ENCODE assay signal across 9 mouse cellular contexts in the genomic region with DNA sequence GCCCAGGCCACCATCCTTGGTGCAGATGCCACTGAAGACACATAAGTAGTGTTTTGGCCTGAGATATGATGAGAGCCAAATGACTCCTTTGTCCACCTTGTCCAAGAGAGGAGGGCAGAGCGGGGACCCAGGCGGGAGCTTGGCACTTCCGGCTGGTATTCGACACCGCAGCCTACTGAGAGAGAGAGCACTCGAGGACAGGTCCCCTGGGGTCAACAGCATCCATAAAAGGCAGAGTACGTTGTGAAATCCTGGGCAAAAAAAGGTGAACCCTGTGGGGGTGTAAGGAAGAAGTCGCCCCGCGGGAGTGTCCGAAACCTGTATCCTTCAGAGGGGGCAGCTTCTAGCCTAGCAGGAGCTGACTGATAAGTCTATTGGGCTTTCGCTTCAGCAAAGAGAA. TPM values are rescaled to one million over a fixed set of nuclear protein-coding genes. Genes with fewer than 3 reads are reported as not detected.
A peak's percentile ranks its signal among the peaks of the same experiment; 100 is the strongest.
DNase-seq lines count a peak whose midpoint lies in the region; ATAC-seq and TF ChIP-seq lines count a peak whose summit lies in the region.
"Had no signal": no experiment of that assay in that cellular context is flagged by ENCODE, and none has a peak within 500 bp of the region (broad histone marks: within the 10 kb centered on the region; RNA-seq: fewer than 3 reads in every experiment).

No protein-coding gene starts in this region.

- no peaks in the 10 kb centered on the region for H3K9me3 ChIP-seq in kidney, embryonic 16.5 days (ENCODE audit: low read length)
- no peaks in the 10 kb centered on the region for H3K9me3 ChIP-seq in embryonic facial prominence, embryonic 15.5 days (replicated peaks)
- no peaks in the 10 kb centered on the region for H3K9me3 ChIP-seq in intestine, embryonic 15.5 days
- no peaks in the 10 kb centered on the region for H3K9me3 ChIP-seq in midbrain, postnatal 0 days (ENCODE audit: low read length)

- H3K4me2 ChIP-seq in kidney, embryonic 16.5 days (replicated peaks; ENCODE audit: low read depth, low read length): peak overlapping the region; percentile 68
- peak overlapping the region; percentile 58 for H3K4me2 ChIP-seq in embryonic facial prominence, embryonic 15.5 days (replicated peaks)
- H3K4me2 ChIP-seq in intestine, embryonic 15.5 days (replicated peaks): peak overlapping the region; percentile 60
- H3K4me2 ChIP-seq in midbrain, postnatal 0 days (ENCODE audit: low read depth, low read length, poor library complexity, severe bottlenecking): peak overlapping the region; percentile 95

- H3K27ac ChIP-seq in kidney, embryonic 16.5 days (ENCODE audit: low read length): no peak overlapping the region
- no peak overlapping the region for H3K27ac ChIP-seq in embryonic facial prominence, embryonic 15.5 days (replicated peaks)
- no peak overlapping the region for H3K27ac ChIP-seq in intestine, embryonic 15.5 days
- 0 out of 2 replicates have a peak overlapping the region, but pooled peaks have one; percentile 38 for H3K27ac ChIP-seq in midbrain, postnatal 0 days (ENCODE audit: low read depth, low read length)

- TF ChIP-seq CTCF in midbrain, postnatal 0 days (IDR thresholded peaks at IDR 0.05): no peak

- peak overlapping the region; percentile 88 for H3K4me3 ChIP-seq in kidney, embryonic 16.5 days (ENCODE audit: low read length)
- peak overlapping the region; percentile 97 for H3K4me3 ChIP-seq in embryonic facial prominence, embryonic 15.5 days (replicated peaks)
- no peak overlapping the region for H3K4me3 ChIP-seq in intestine, embryonic 15.5 days (replicated peaks)
- peak overlapping the region; percentile 73 for H3K4me3 ChIP-seq in midbrain, postnatal 0 days (ENCODE audit: low read depth, low read length)

- 60% methylated on average over 12 of the region's 12 CpGs for WGBS in kidney, embryonic 16.5 days
- WGBS in embryonic facial prominence, embryonic 15.5 days: 76% methylated on average over 12 of the region's 12 CpGs
- WGBS in intestine, embryonic 15.5 days: 83% methylated on average over 12 of the region's 12 CpGs
- 80% methylated on average over 12 of the region's 12 CpGs for WGBS in midbrain, postnatal 0 days

- H3K4me1 ChIP-seq in kidney, embryonic 16.5 days (ENCODE audit: insufficient read depth, low read length): peaks cover 38% of the 10 kb centered on the region
- H3K4me1 ChIP-seq in embryonic facial prominence, embryonic 15.5 days: peaks cover 56% of the 10 kb centered on the region
- H3K4me1 ChIP-seq in intestine, embryonic 15.5 days (replicated peaks): peaks cover 28% of the 10 kb centered on the region
- peaks cover 15% of the 10 kb centered on the region for H3K4me1 ChIP-seq in midbrain, postnatal 0 days (ENCODE audit: insufficient read depth, low read length)

- H3K27me3 ChIP-seq in kidney, embryonic 16.5 days (ENCODE audit: insufficient read depth, low read length): no peaks in the 10 kb centered on the region
- H3K27me3 ChIP-seq in embryonic facial prominence, embryonic 15.5 days: no peaks in the 10 kb centered on the region
- H3K27me3 ChIP-seq in intestine, embryonic 15.5 days (replicated peaks): no peaks in the 10 kb centered on the region
- H3K27me3 ChIP-seq in midbrain, postnatal 0 days (ENCODE audit: insufficient read depth, low read length): no peaks in the 10 kb centered on the region

- no peak for ATAC-seq in kidney, embryonic 16.5 days (ENCODE audit: low FRiP score, low TSS enrichment)
- no peak for ATAC-seq in embryonic facial prominence, embryonic 15.5 days (ENCODE audit: insufficient number of reproducible peaks, low FRiP score, low TSS enrichment, low read depth)
- ATAC-seq in intestine, embryonic 15.5 days: no peak
- ATAC-seq in midbrain, postnatal 0 days (ENCODE audit: low FRiP score): no peak
- no peak for ATAC-seq in frontal cortex, adult (ENCODE audit: low TSS enrichment)

- peaks cover 40% of the 10 kb centered on the region for H3K36me3 ChIP-seq in kidney, embryonic 16.5 days (ENCODE audit: insufficient read depth, low read length)
- peaks cover 33% of the 10 kb centered on the region for H3K36me3 ChIP-seq in embryonic facial prominence, embryonic 15.5 days
- H3K36me3 ChIP-seq in intestine, embryonic 15.5 days: peaks cover 13% of the 10 kb centered on the region; the same call in 1 of the 2 replicates
- peaks cover 18% of the 10 kb centered on the region; the same call in 1 of the 2 replicates for H3K36me3 ChIP-seq in midbrain, postnatal 0 days (ENCODE audit: insufficient read depth, low read length)

- DNase-seq in kidney, postnatal 14 days: no peak
- no peak for DNase-seq in midbrain, postnatal 0 days (ENCODE audit: low spot score)
- no peak for DNase-seq in layer of hippocampus, adult 11-12 months (ENCODE audit: low spot score)
- DNase-seq in kidney, postnatal 36 days: no peak

- H3K9ac ChIP-seq in kidney, embryonic 16.5 days (replicated peaks; ENCODE audit: low read length): peak overlapping the region; percentile 93
- no peak overlapping the region for H3K9ac ChIP-seq in embryonic facial prominence, embryonic 15.5 days
- H3K9ac ChIP-seq in intestine, embryonic 15.5 days: peak overlapping the region; percentile 89; the same call in 1 of the 2 replicates
- peak overlapping the region; percentile 97; the same call in 1 of the 2 replicates for H3K9ac ChIP-seq in midbrain, postnatal 0 days (replicated peaks; ENCODE audit: low read length, poor library complexity, severe bottlenecking)

RNA-seq across cellular contexts. Expression of a gene that starts 2.9 kb away (rescaled TPM):
- 158 and 159 TPM in 2 replicates for polyA plus RNA-seq in kidney, embryonic 16.5 days (2015; fragmentation: Nextera tagmentation; extraction: Ambion mirVana)
- polyA plus RNA-seq in embryonic facial prominence, embryonic 15.5 days (2015; fragmentation: Nextera tagmentation; extraction: Ambion mirVana): 130 and 137 TPM in 2 replicates
- polyA plus RNA-seq in intestine, embryonic 15.5 days (2015; fragmentation: Nextera tagmentation; extraction: Ambion mirVana): 115 and 120 TPM in 2 replicates
- total RNA-seq in midbrain, postnatal 0 days (2014; rRNA removed): 166 and 173 TPM in 2 replicates
- 175 and 182 TPM in 2 replicates for polyA plus RNA-seq in midbrain, postnatal 0 days (2015; fragmentation: Nextera tagmentation; extraction: Ambion mirVana)

RNA-seq across cellular contexts. Expression of a gene that starts 14.7 kb away (rescaled TPM):
- 27.6 and 28.0 TPM in 2 replicates for polyA plus RNA-seq in kidney, embryonic 16.5 days (2015; fragmentation: Nextera tagmentation; extraction: Ambion mirVana)
- polyA plus RNA-seq in embryonic facial prominence, embryonic 15.5 days (2015; fragmentation: Nextera tagmentation; extraction: Ambion mirVana): 24.7 and 27.3 TPM in 2 replicates
- polyA plus RNA-seq in intestine, embryonic 15.5 days (2015; fragmentation: Nextera tagmentation; extraction: Ambion mirVana): 26.3 and 26.8 TPM in 2 replicates
- total RNA-seq in midbrain, postnatal 0 days (2014; rRNA removed): 14.5 and 21.8 TPM in 2 replicates
- polyA plus RNA-seq in midbrain, postnatal 0 days (2015; fragmentation: Nextera tagmentation; extraction: Ambion mirVana): 28.0 and 28.1 TPM in 2 replicates

RNA-seq across cellular contexts. Expression of a gene that starts 45.4 kb away (rescaled TPM):
- polyA plus RNA-seq in kidney, embryonic 16.5 days (2015; fragmentation: Nextera tagmentation; extraction: Ambion mirVana): 59.1 and 62.6 TPM in 2 replicates
- polyA plus RNA-seq in embryonic facial prominence, embryonic 15.5 days (2015; fragmentation: Nextera tagmentation; extraction: Ambion mirVana): 5.0 and 5.3 TPM in 2 replicates
- 10.0 and 10.3 TPM in 2 replicates for polyA plus RNA-seq in intestine, embryonic 15.5 days (2015; fragmentation: Nextera tagmentation; extraction: Ambion mirVana)
- total RNA-seq in midbrain, postnatal 0 days (2014; rRNA removed): 0.16 and 0.33 TPM in 2 replicates
- 0.49 and 0.94 TPM in 2 replicates for polyA plus RNA-seq in midbrain, postnatal 0 days (2015; fragmentation: Nextera tagmentation; extraction: Ambion mirVana)

RNA-seq across cellular contexts. Expression of a gene that starts 49.3 kb away (rescaled TPM):
- polyA plus RNA-seq in kidney, embryonic 16.5 days (2015; fragmentation: Nextera tagmentation; extraction: Ambion mirVana): 24.4 and 31.8 TPM in 2 replicates
- polyA plus RNA-seq in embryonic facial prominence, embryonic 15.5 days (2015; fragmentation: Nextera tagmentation; extraction: Ambion mirVana): 1.5 and 3.4 TPM in 2 replicates
- polyA plus RNA-seq in intestine, embryonic 15.5 days (2015; fragmentation: Nextera tagmentation; extraction: Ambion mirVana): 0.67 and 2.3 TPM in 2 replicates
- total RNA-seq in midbrain, postnatal 0 days (2014; rRNA removed): not detected in 2 replicates
- polyA plus RNA-seq in midbrain, postnatal 0 days (2015; fragmentation: Nextera tagmentation; extraction: Ambion mirVana): 0.79 and 1.2 TPM in 2 replicates
- total RNA-seq: layer of hippocampus, adult 18-20 months had no signal
